Mouse (Mus musculus): ENCODE results near the gene Pced1b.

DNA sequence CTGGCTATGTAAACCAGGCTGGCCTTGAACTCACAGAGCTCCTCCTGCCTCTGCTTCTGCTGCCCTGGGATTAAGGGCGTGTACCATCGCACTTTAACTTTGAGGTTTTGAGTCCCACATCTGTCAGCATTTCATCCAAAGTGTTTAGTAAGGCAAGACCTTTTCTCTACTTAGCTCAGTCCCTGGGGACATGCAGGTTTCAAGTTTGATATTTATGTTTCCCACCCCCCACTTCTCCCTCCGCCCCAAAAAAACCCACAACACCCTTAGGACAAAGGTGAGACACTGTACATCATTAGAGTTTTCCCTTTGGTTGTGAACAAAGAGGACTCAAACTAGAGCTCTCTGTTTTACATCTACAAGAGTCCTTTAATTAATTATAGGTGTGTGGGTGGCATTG, 135.7 kb downstream of the Pced1b start:
- no peak for TF ChIP-seq CTCF (IDR thresholded peaks at IDR 0.05; ENCODE audit: extremely low read depth, insufficient read length, insufficient replicate concordance, low read depth, low read length)
- TF ChIP-seq POLR2A (IDR thresholded peaks at IDR 0.05; ENCODE audit: low read depth, low read length), result no peak

Data from small intestine, adult 2 months (tissue).